Mouse (Mus musculus): ENCODE results near the gene Chrna5. TPM values are rescaled to one million over a fixed set of nuclear protein-coding genes. Genes with fewer than 3 reads are reported as not detected.

The Chrna5 gene
- total and polyA plus RNA-seq, 3 experiments: not detected

GRCm38 (mm10) chr9:54981291-54982191, 861 bp downstream of the Chrna5 start:
- no peak overlapping the region for H3K9ac ChIP-seq (ENCODE audit: control insufficient read depth, low read depth, low read length, poor library complexity, severe bottlenecking)
- H3K79me2 ChIP-seq (ENCODE audit: control insufficient read depth, insufficient read depth, low read length, poor library complexity): no peaks in the 10 kb centered on the region
- H3K4me1 ChIP-seq (ENCODE audit: control insufficient read depth in 1 of 2, insufficient read depth in 2 of 2, low read length in 2 of 2): no peaks in the 10 kb centered on the region
- no peaks in the 10 kb centered on the region for H3K36me3 ChIP-seq (ENCODE audit: control insufficient read depth in 1 of 2, insufficient read depth in 2 of 2, low read length in 2 of 2)
- H3K27me3 ChIP-seq (ENCODE audit: control insufficient read depth in 1 of 2, insufficient read depth in 2 of 2, low read length in 2 of 2): peaks cover 6 to 7% of the 10 kb centered on the region in 2 experiments
- no peak overlapping the region for H3K27ac ChIP-seq (ENCODE audit: control insufficient read depth, low read depth, low read length)
- DNase-seq (ENCODE audit: low read depth, low spot score): no peak
- no peaks in the 10 kb centered on the region for H3K9me3 ChIP-seq (replicated peaks; ENCODE audit: insufficient read depth, low read length)
- TF ChIP-seq POLR2AphosphoS2 (IDR thresholded peaks at IDR 0.05; ENCODE audit: low read length) (no peak), TCF12 (IDR thresholded peaks at IDR 0.05; ENCODE audit: low read depth, low read length) (no peak), NELFE (IDR thresholded peaks at IDR 0.05; ENCODE audit: low read depth, low read length) (no peak), RCOR1 (IDR thresholded peaks at IDR 0.05; ENCODE audit: low read depth, low read length) (no peak), UBTF (IDR thresholded peaks at IDR 0.05; ENCODE audit: borderline replicate concordance, insufficient read depth, low read depth, low read length) (no peak), TBP (IDR thresholded peaks at IDR 0.05; ENCODE audit: low read depth, low read length) (no peak), MYC (IDR thresholded peaks at IDR 0.05; ENCODE audit: low read depth, low read length) (no peak), USF2 (IDR thresholded peaks at IDR 0.05; ENCODE audit: borderline replicate concordance in 1 of 2, insufficient read depth in 1 of 2, low read depth in 1 of 2, low read length in 2 of 2) (no peak), MXI1 (IDR thresholded peaks at IDR 0.05; ENCODE audit: low read depth, low read length) (no peak), KAT2A (conservative IDR thresholded peaks at IDR 0.05; ENCODE audit: low read depth, low read length) (no peak), ETS1 (IDR thresholded peaks at IDR 0.05; ENCODE audit: low read depth, low read length) (no peak), POLR2AphosphoS5 (IDR thresholded peaks at IDR 0.05; ENCODE audit: borderline replicate concordance, low read depth, low read length) (no peak), GABPA (IDR thresholded peaks at IDR 0.05; ENCODE audit: low read depth, low read length) (no peak), JUND (IDR thresholded peaks at IDR 0.05; ENCODE audit: low read depth, low read length) (no peak), ZKSCAN1 (IDR thresholded peaks at IDR 0.05; ENCODE audit: low read depth, low read length) (no peak), MAX (IDR thresholded peaks at IDR 0.05; ENCODE audit: low read length) (no peak), SMC3 (IDR thresholded peaks at IDR 0.05; ENCODE audit: low read depth, low read length) (no peak), NRF1 (IDR thresholded peaks at IDR 0.05; ENCODE audit: insufficient read depth, low read depth, low read length, poor library complexity, severe bottlenecking) (no peak), BHLHE40 (IDR thresholded peaks at IDR 0.05; ENCODE audit: borderline replicate concordance, low read depth, low read length) (no peak)
- H3K4me3 ChIP-seq (ENCODE audit: control insufficient read depth in 1 of 2, insufficient read depth in 1 of 2, low read depth in 2 of 2, low read length in 2 of 2): no peak overlapping the region
